Mouse (Mus musculus): ENCODE measurements around the gene Tsc22d3. TPM values are rescaled to one million over a fixed set of nuclear protein-coding genes. Genes with fewer than 3 reads are reported as not detected.

The Tsc22d3 gene
- polyA plus RNA-seq, 2 experiments: 52.9 to 96.0 TPM

DNA sequence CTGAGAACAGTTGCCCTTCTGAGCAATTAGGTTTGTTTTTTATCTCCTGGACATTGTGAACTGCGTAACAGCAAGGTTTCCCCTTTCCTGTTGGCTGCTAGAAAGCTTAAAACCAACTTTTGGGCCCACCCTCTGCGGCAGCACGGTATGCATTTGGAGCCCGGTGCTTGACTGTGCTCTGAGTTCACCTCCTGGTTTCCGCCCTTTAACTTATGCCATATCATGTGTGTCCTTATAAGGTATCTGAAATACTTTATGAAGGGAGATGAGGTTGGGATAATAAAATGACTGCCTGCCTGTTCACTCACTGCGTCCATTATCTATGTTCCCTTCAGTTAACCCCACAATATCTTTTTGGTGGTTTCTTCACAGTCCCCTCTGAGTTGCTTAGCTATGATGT is 106.3 kb downstream of the Tsc22d3 start:
- Histone ChIP-seq H3K27ac (replicated peaks; ENCODE audit: low read depth, low read length) (no peak overlapping the region), H3K27me3 (ENCODE audit: control insufficient read depth, insufficient read depth, low read length) (no peaks in the 10 kb centered on the region), H3K9me3 (ENCODE audit: control insufficient read depth, low read length) (no peaks in the 10 kb centered on the region), H3K36me3 (ENCODE audit: control insufficient read depth, insufficient read depth, low read length) (no peaks in the 10 kb centered on the region), H3K4me2 (replicated peaks; ENCODE audit: low read depth, low read length, severe bottlenecking) (no peak overlapping the region), H3K4me1 (ENCODE audit: control insufficient read depth, insufficient read depth, low read length) (no peaks in the 10 kb centered on the region), H3K4me3 (replicated peaks; ENCODE audit: low read length) (no peak overlapping the region), H3K9ac (ENCODE audit: low read depth, low read length, severe bottlenecking) (no peak overlapping the region)
- TF ChIP-seq POLR2A (IDR thresholded peaks at IDR 0.05; ENCODE audit: borderline replicate concordance, extremely low read depth, insufficient read depth, insufficient read length): no peak
- ATAC-seq (ENCODE audit: low FRiP score, low read depth) (no peak), DNase-seq (ENCODE audit: low spot score) (no peak)
- 87% methylated on average over 6 of the region's 6 CpGs for WGBS

DNA sequence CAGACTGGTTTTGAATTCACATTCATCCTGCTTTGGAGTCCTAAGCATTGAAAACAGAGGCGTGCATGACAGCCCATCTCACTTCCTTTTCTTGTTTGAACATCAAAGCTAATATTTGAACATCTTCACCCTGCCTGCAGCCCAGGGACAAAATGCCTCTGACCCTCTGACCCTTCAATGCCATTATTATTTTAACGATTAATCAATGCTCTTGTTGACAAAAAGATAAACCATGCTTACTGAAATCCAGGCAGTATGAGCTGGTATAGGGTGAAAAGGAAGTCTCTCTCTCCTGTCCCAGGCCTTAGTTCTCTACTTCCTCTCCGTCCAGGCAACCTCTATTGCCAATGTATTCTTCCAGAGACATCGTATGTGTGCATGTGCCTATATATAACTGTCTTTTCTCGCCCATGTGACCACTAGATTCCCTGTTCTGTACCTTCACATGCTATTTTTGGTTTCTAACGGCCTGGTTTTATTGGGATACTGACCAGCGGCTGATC is 106.9 kb downstream of the Tsc22d3 start:
- Histone ChIP-seq H3K27me3 (ENCODE audit: control insufficient read depth, insufficient read depth, low read length) (no peaks in the 10 kb centered on the region), H3K9me3 (ENCODE audit: control insufficient read depth, low read length) (no peaks in the 10 kb centered on the region), H3K9ac (ENCODE audit: low read depth, low read length, severe bottlenecking) (no peak overlapping the region), H3K27ac (replicated peaks; ENCODE audit: low read depth, low read length) (no peak overlapping the region), H3K4me3 (replicated peaks; ENCODE audit: low read length) (no peak overlapping the region), H3K4me1 (ENCODE audit: control insufficient read depth, insufficient read depth, low read length) (no peaks in the 10 kb centered on the region), H3K4me2 (replicated peaks; ENCODE audit: low read depth, low read length, severe bottlenecking) (no peak overlapping the region), H3K36me3 (ENCODE audit: control insufficient read depth, insufficient read depth, low read length) (no peaks in the 10 kb centered on the region)
- 64% methylated on average over 7 of the region's 7 CpGs for WGBS
- DNase-seq (ENCODE audit: low spot score) (no peak), ATAC-seq (ENCODE audit: low FRiP score, low read depth) (no peak)
- no peak for TF ChIP-seq POLR2A (IDR thresholded peaks at IDR 0.05; ENCODE audit: borderline replicate concordance, extremely low read depth, insufficient read depth, insufficient read length)

DNA sequence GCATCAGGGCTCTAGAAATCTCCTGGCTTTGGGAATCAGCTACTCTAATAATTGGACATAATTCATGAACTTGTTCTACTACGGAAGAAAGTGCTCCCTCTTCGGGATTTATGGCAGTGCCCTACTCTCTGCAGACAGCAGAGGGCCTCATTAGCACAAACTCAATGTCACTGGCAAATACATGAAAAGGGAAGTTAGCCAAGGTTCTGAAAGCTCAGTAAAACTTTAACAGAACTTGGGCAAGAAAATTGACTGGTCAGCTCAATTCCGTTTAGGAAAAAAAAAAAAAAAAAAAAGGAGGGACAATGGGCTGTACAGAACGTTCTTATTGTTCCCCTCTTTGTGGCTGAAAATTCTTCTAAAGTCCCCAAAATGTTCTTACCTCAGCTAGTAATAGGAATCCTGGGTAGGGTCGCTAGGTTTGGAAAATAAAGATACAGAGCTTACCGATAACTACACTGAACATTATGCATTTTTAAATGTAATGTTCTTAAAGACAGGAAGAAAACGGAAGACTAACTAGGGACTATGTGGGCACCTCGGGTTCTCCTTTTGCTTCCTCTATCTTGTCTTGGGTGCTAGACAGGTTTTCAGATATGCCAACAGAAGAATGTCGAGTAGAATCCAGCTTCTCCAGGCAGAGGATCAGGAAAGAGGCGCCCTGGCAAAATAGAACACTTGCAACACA is 108.4 kb downstream of the Tsc22d3 start:
- Histone ChIP-seq H3K36me3 (ENCODE audit: control insufficient read depth, insufficient read depth, low read length) (no peaks in the 10 kb centered on the region), H3K4me1 (ENCODE audit: control insufficient read depth, insufficient read depth, low read length) (no peaks in the 10 kb centered on the region), H3K4me2 (replicated peaks; ENCODE audit: low read depth, low read length, severe bottlenecking) (no peak overlapping the region), H3K27ac (replicated peaks; ENCODE audit: low read depth, low read length) (no peak overlapping the region), H3K4me3 (replicated peaks; ENCODE audit: low read length) (no peak overlapping the region), H3K9me3 (ENCODE audit: control insufficient read depth, low read length) (no peaks in the 10 kb centered on the region), H3K9ac (ENCODE audit: low read depth, low read length, severe bottlenecking) (no peak overlapping the region), H3K27me3 (ENCODE audit: control insufficient read depth, insufficient read depth, low read length) (no peaks in the 10 kb centered on the region)
- ATAC-seq (ENCODE audit: low FRiP score, low read depth) (no peak), DNase-seq (ENCODE audit: low spot score) (peak; percentile 50)
- WGBS: 60% methylated on average over 10 of the region's 10 CpGs
- no peak for TF ChIP-seq POLR2A (IDR thresholded peaks at IDR 0.05; ENCODE audit: borderline replicate concordance, extremely low read depth, insufficient read depth, insufficient read length)

DNA sequence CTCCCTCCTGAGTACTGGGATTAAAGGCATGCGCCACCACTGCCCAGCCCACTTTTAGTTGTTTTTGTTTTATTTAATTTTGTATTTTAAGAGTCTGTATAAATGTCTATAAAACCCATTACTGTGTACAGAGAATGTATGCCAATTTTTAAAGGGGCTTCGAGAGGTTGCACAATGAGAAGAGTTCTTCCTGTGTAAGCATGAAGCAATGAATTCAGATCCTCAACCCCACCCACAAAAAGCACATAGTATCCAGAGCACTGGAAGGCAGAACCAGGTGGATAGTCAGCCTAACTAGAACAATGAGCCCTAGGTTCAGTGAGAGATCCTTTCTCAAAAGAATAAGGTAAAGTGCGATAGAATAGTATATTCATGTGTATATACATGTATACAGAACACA is 110.3 kb downstream of the Tsc22d3 start:
- no peak overlapping the region for H3K4me2 ChIP-seq (replicated peaks; ENCODE audit: low read depth, low read length, severe bottlenecking)
- WGBS: 77% methylated on average over 3 of the region's 3 CpGs
- DNase-seq (ENCODE audit: low spot score) (no peak), ATAC-seq (ENCODE audit: low FRiP score, low read depth) (no peak)
- no peaks in the 10 kb centered on the region for H3K36me3 ChIP-seq (ENCODE audit: control insufficient read depth, insufficient read depth, low read length)
- TF ChIP-seq POLR2A (IDR thresholded peaks at IDR 0.05; ENCODE audit: borderline replicate concordance, extremely low read depth, insufficient read depth, insufficient read length): no peak
- no peak overlapping the region for H3K27ac ChIP-seq (replicated peaks; ENCODE audit: low read depth, low read length)
- no peak overlapping the region for H3K4me3 ChIP-seq (replicated peaks; ENCODE audit: low read length)
- no peak overlapping the region for H3K9ac ChIP-seq (ENCODE audit: low read depth, low read length, severe bottlenecking)
- H3K9me3 ChIP-seq (ENCODE audit: control insufficient read depth, low read length): no peaks in the 10 kb centered on the region
- H3K27me3 ChIP-seq (ENCODE audit: control insufficient read depth, insufficient read depth, low read length): no peaks in the 10 kb centered on the region
- no peaks in the 10 kb centered on the region for H3K4me1 ChIP-seq (ENCODE audit: control insufficient read depth, insufficient read depth, low read length)

Other genes starting within 250 kb of the Tsc22d3 start
- 25.4 and 27.5 TPM in 2 replicates for gene Prps1, start 144.0 kb downstream of the Tsc22d3 start, polyA plus RNA-seq (2012; rRNA removed)
- gene Prps1, start 144.0 kb downstream of the Tsc22d3 start, polyA plus RNA-seq (2014; fragmentation: Nextera tagmentation; extraction: Ambion mirVana): 45.1 and 48.5 TPM in 2 replicates
- gene Mid2, start 63.9 kb upstream of the Tsc22d3 start, polyA plus RNA-seq (2012; rRNA removed): 7.4 and 8.0 TPM in 2 replicates
- gene Mid2, start 63.9 kb upstream of the Tsc22d3 start, polyA plus RNA-seq (2014; fragmentation: Nextera tagmentation; extraction: Ambion mirVana): 6.5 and 7.4 TPM in 2 replicates
- not detected in 2 replicates for gene Tex13b, start 212.8 kb upstream of the Tsc22d3 start, polyA plus RNA-seq (2012; rRNA removed)
- not detected in 2 replicates for gene Tex13b, start 212.8 kb upstream of the Tsc22d3 start, polyA plus RNA-seq (2014; fragmentation: Nextera tagmentation; extraction: Ambion mirVana)

Data from limb, embryonic 14.5 days (tissue).